Mouse (Mus musculus): ENCODE measurements around the gene Bhlha9. TPM values are rescaled to one million over a fixed set of nuclear protein-coding genes. Genes with fewer than 3 reads are reported as not detected.

Bhlha9 gene
- total RNA-seq, 1 experiment, result not detected

DNA sequence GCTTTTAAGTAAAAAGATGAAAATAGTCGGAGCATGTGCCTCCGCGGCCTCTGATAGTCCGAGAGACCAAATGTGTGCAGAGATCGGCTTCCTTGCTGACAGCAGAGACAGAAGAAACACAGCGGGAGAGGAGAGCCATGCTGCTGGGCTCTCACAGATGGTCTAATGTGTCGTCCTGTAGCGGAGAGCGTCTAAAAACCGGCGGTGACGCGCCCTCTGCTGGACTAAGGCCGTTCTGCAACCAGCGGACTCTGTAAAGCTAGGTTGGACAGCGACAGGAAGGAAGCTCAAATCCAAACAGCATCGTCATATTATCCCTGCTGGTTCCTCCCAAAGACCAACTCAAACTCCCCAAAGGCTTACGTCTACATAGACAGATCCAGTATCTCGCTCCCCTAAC is 26.3 kb upstream of the Bhlha9 start:
- Histone ChIP-seq H3K9me3 (ENCODE audit: control insufficient read depth, insufficient read depth, low read depth, low read length) (no peaks in the 10 kb centered on the region), H3K36me3 (ENCODE audit: control insufficient read depth, insufficient read depth, low read length, poor library complexity, severe bottlenecking) (no peaks in the 10 kb centered on the region), H3K4me1 (ENCODE audit: control insufficient read depth in 2 of 2, insufficient read depth in 2 of 2, low read length in 2 of 2, poor library complexity in 1 of 2) (peaks cover 0 to 3% of the 10 kb centered on the region in 2 experiments; a peak in 2 of 4 replicates), H3K9ac (ENCODE audit: insufficient read depth, low read depth, low read length, poor library complexity, severe bottlenecking) (no peak overlapping the region), H3K4me3 (ENCODE audit: insufficient read depth in 1 of 2, low read depth in 1 of 2, low read length in 2 of 2, poor library complexity in 1 of 2, severe bottlenecking in 1 of 2) (peak overlapping the region in 1 of 2 experiments; percentile 38; a peak in 1 of 4 replicates), H3K27ac (ENCODE audit: insufficient read depth, low read depth, low read length, poor library complexity, severe bottlenecking) (no peak overlapping the region)
- no peak for TF ChIP-seq CHD2 (IDR thresholded peaks at IDR 0.05; ENCODE audit: low read depth, low read length)
- TF ChIP-seq ZNF384 (IDR thresholded peaks at IDR 0.05; ENCODE audit: low read depth, low read length), result no peak
- TF ChIP-seq MAFK (IDR thresholded peaks at IDR 0.05; ENCODE audit: insufficient read depth, low read depth, low read length), result 0 out of 2 replicates have a peak, but pooled peaks have one; percentile 13
- peak; percentile 86; the same call in 1 of the 2 replicates for TF ChIP-seq ZC3H11A (IDR thresholded peaks at IDR 0.05; ENCODE audit: borderline replicate concordance, low read depth, low read length)
- no peak for TF ChIP-seq HCFC1 (IDR thresholded peaks at IDR 0.05; ENCODE audit: borderline replicate concordance, insufficient read depth, low read length)
- DNase-seq (ENCODE audit: low read depth, low spot score), result peak; percentile 86
- in situ Hi-C loops (cut with MboI; ENCODE audit: low sequenced_read_pairs in 2 of 2, unreplicated experiment in 2 of 2), result no loop called here

DNA sequence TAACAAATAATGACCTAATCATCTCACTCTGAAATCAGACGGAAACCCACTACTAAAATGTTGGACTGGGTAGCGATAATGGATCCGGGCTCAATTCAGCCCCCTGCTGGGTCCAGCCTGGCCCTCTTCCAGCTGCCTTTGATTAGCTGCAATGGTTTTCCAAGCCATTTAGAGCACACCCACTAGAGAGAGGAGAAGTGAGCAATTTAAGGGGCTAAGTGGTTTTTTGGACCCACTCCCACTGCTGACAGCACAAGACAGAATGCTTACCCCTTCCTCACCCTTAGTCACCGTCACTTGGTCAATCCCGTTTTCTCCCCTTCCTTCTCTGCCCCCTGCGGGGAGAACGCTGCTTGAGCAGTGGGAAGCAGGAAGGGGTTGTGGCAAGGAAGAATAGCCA is 25.2 kb upstream of the Bhlha9 start:
- peaks cover 0 to 3% of the 10 kb centered on the region in 2 experiments; a peak in 2 of 4 replicates for H3K4me1 ChIP-seq (ENCODE audit: control insufficient read depth in 2 of 2, insufficient read depth in 2 of 2, low read length in 2 of 2, poor library complexity in 1 of 2)
- no peak for TF ChIP-seq ZNF384 (IDR thresholded peaks at IDR 0.05; ENCODE audit: low read depth, low read length)
- TF ChIP-seq ZC3H11A (IDR thresholded peaks at IDR 0.05; ENCODE audit: borderline replicate concordance, low read depth, low read length), result no peak
- TF ChIP-seq MAFK (IDR thresholded peaks at IDR 0.05; ENCODE audit: insufficient read depth, low read depth, low read length), result no peak
- TF ChIP-seq CHD2 (IDR thresholded peaks at IDR 0.05; ENCODE audit: low read depth, low read length), result no peak
- TF ChIP-seq HCFC1 (IDR thresholded peaks at IDR 0.05; ENCODE audit: borderline replicate concordance, insufficient read depth, low read length), result no peak
- H3K4me3 ChIP-seq (ENCODE audit: insufficient read depth in 1 of 2, low read depth in 1 of 2, low read length in 2 of 2, poor library complexity in 1 of 2, severe bottlenecking in 1 of 2), result no peak overlapping the region
- H3K27ac ChIP-seq (ENCODE audit: insufficient read depth, low read depth, low read length, poor library complexity, severe bottlenecking), result no peak overlapping the region
- in situ Hi-C loops (cut with MboI; ENCODE audit: low sequenced_read_pairs in 2 of 2, unreplicated experiment in 2 of 2), result no loop called here
- H3K9me3 ChIP-seq (ENCODE audit: control insufficient read depth, insufficient read depth, low read depth, low read length), result no peaks in the 10 kb centered on the region
- H3K36me3 ChIP-seq (ENCODE audit: control insufficient read depth, insufficient read depth, low read length, poor library complexity, severe bottlenecking), result no peaks in the 10 kb centered on the region
- DNase-seq (ENCODE audit: low read depth, low spot score), result no peak
- no peak overlapping the region for H3K9ac ChIP-seq (ENCODE audit: insufficient read depth, low read depth, low read length, poor library complexity, severe bottlenecking)

DNA sequence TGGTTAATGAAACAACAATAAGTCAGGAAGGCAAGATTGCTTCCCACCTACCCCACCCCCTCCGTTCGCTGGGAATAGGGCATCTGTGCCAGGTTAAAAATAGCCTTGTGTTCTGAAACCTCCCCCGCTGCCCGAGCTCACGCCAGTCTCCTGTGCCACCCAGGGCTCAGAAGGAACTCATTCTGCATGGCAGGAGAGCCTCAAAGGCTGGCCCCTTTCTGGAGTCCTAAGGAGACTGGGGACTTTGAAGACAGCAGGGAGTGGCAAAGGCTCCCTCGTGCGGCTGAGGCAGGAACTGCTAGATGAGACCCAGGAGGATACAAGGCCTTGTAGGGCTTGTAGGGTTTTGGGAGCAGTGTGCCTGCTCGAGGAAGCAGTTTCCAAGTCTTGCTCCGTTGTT is 24.8 kb upstream of the Bhlha9 start:
- Histone ChIP-seq H3K9me3 (ENCODE audit: control insufficient read depth, insufficient read depth, low read depth, low read length) (no peaks in the 10 kb centered on the region), H3K4me1 (ENCODE audit: control insufficient read depth in 2 of 2, insufficient read depth in 2 of 2, low read length in 2 of 2, poor library complexity in 1 of 2) (peaks cover 0 to 3% of the 10 kb centered on the region in 2 experiments; a peak in 2 of 4 replicates), H3K36me3 (ENCODE audit: control insufficient read depth, insufficient read depth, low read length, poor library complexity, severe bottlenecking) (no peaks in the 10 kb centered on the region), H3K27ac (ENCODE audit: insufficient read depth, low read depth, low read length, poor library complexity, severe bottlenecking) (no peak overlapping the region), H3K9ac (ENCODE audit: insufficient read depth, low read depth, low read length, poor library complexity, severe bottlenecking) (no peak overlapping the region), H3K4me3 (ENCODE audit: insufficient read depth in 1 of 2, low read depth in 1 of 2, low read length in 2 of 2, poor library complexity in 1 of 2, severe bottlenecking in 1 of 2) (no peak overlapping the region)
- TF ChIP-seq ZC3H11A (IDR thresholded peaks at IDR 0.05; ENCODE audit: borderline replicate concordance, low read depth, low read length) (peak; percentile 35; the same call in 1 of the 2 replicates), ZNF384 (IDR thresholded peaks at IDR 0.05; ENCODE audit: low read depth, low read length) (no peak), HCFC1 (IDR thresholded peaks at IDR 0.05; ENCODE audit: borderline replicate concordance, insufficient read depth, low read length) (no peak), MAFK (IDR thresholded peaks at IDR 0.05; ENCODE audit: insufficient read depth, low read depth, low read length) (no peak)
- in situ Hi-C loops (cut with MboI; ENCODE audit: low sequenced_read_pairs in 2 of 2, unreplicated experiment in 2 of 2), result no loop called here
- peak; percentile 81 for DNase-seq (ENCODE audit: low read depth, low spot score)

DNA sequence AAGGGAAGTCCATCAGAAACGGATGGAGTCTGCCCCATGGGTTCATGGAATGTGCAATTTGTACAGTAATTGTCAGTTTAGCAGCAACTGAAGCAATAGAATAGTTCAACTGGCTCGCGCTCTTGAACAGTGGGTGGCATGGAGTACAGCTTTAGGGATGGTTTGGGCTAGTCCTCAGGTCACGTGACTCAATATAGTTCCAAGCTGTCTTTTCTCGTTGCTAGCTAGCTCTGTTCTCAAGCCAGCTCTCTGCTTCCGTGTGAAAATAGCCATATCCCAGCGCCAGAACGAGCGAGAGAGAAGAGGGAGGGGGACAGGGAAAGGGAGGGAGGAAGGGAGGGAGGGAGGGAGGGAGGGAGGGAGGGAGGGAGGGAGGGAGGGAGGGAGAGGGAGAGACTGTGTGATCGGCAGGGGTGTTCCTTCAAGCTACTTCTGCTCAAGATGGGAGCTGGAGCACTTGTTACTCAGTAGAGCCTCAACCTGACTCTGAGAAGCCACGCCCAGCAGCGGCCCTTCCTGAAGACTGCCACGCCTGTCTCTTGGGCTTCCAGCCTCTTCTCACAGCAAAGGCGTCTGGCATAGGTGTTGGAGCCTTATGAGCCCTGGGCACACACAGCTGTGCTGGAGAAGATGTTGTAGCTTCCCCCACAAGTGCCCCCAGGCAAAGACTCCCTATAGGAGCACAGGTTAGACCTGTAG is 21.3 kb upstream of the Bhlha9 start:
- TF ChIP-seq MAFK (IDR thresholded peaks at IDR 0.05; ENCODE audit: insufficient read depth, low read depth, low read length) (no peak), HCFC1 (IDR thresholded peaks at IDR 0.05; ENCODE audit: borderline replicate concordance, insufficient read depth, low read length) (no peak), CHD2 (IDR thresholded peaks at IDR 0.05; ENCODE audit: low read depth, low read length) (no peak)
- H3K36me3 ChIP-seq (ENCODE audit: control insufficient read depth, insufficient read depth, low read length, poor library complexity, severe bottlenecking), result no peaks in the 10 kb centered on the region
- no peak overlapping the region for H3K4me3 ChIP-seq (ENCODE audit: insufficient read depth in 1 of 2, low read depth in 1 of 2, low read length in 2 of 2, poor library complexity in 1 of 2, severe bottlenecking in 1 of 2)
- in situ Hi-C loops (cut with MboI; ENCODE audit: low sequenced_read_pairs in 2 of 2, unreplicated experiment in 2 of 2), result no loop called here
- DNase-seq (ENCODE audit: low read depth, low spot score), result no peak
- H3K9me3 ChIP-seq (ENCODE audit: control insufficient read depth, insufficient read depth, low read depth, low read length), result no peaks in the 10 kb centered on the region
- H3K4me1 ChIP-seq (ENCODE audit: control insufficient read depth in 2 of 2, insufficient read depth in 2 of 2, low read length in 2 of 2, poor library complexity in 1 of 2), result peaks cover 0 to 3% of the 10 kb centered on the region in 2 experiments; a peak in 2 of 4 replicates
- no peak overlapping the region for H3K9ac ChIP-seq (ENCODE audit: insufficient read depth, low read depth, low read length, poor library complexity, severe bottlenecking)
- no peak overlapping the region for H3K27ac ChIP-seq (ENCODE audit: insufficient read depth, low read depth, low read length, poor library complexity, severe bottlenecking)

All from ES-E14 (cell line).